Mouse (Mus musculus) bone marrow macrophage, adult 2 months (primary cell): ENCODE measurements at regions not wholly inside any gene's neighbourhood (a gene's known extent, or its start where the extent isn't known, plus 50 kb on each side); places are given as distances from the start of the nearest gene placed in this dataset.
A peak's percentile ranks its signal among the peaks of the same experiment; 100 is the strongest.
"Not testable (repeated sequence)": the region's sequence is repeated elsewhere in the genome, so short reads cannot be mapped to it uniquely, and the experiment has no call there.

Experiments
- H3K27ac ChIP-seq: 2 replicates; pipeline ENCODE4 v1.5.1; 2012; ENCODE audit warnings: low read depth, low read length; ENCODE audit not compliant: insufficient read depth
- H3K4me1 ChIP-seq: 2 replicates; pipeline ENCODE4 v1.6.1; 2012; ENCODE audit warnings: low read length; ENCODE audit not compliant: control insufficient read depth, insufficient read depth
- H3K4me3 ChIP-seq: 2 replicates; pipeline ENCODE4 v1.5.1; 2012; ENCODE audit warnings: mild to moderate bottlenecking, low read length, moderate library complexity; ENCODE audit not compliant: insufficient read depth
- CTCF ChIP-seq: IDR thresholded peaks from 2 replicates; pipeline ENCODE4 v1.5.1; 2012; ENCODE audit warnings: low read depth, mild to moderate bottlenecking, low read length, moderate library complexity
- POLR2A ChIP-seq: IDR thresholded peaks from 2 replicates; pipeline ENCODE4 v1.6.1; 2012; ENCODE audit warnings: mild to moderate bottlenecking, low read depth, low read length, borderline replicate concordance

GRCm38 (mm10) chr14:104113448-104113847, 269.2 kb upstream of the Ednrb start:
- Histone ChIP-seq H3K4me1 (no peaks in the 10 kb centered on the region), H3K27ac (no peak overlapping the region), H3K4me3 (no peak overlapping the region)
- no peak for TF ChIP-seq CTCF
- TF ChIP-seq POLR2A: no peak

- TF ChIP-seq CTCF: no peak
- no peak for TF ChIP-seq POLR2A
- Histone ChIP-seq H3K4me1 (no peaks in the 10 kb centered on the region), H3K27ac (no peak overlapping the region), H3K4me3 (no peak overlapping the region)
These were observed 242.2 kb upstream of the Ednrb start for GRCm38 (mm10) chr14:104086381-104086780.

GRCm38 (mm10) chr14:104064199-104064598, 220.0 kb upstream of the Ednrb start:
- not testable (repeated sequence) for H3K4me1 ChIP-seq, H3K27ac ChIP-seq, H3K4me3 ChIP-seq

- H3K4me1 ChIP-seq: no peaks in the 10 kb centered on the region
- TF ChIP-seq POLR2A (no peak), CTCF (no peak)
- no peak overlapping the region for H3K27ac ChIP-seq
- no peak overlapping the region for H3K4me3 ChIP-seq
These were observed 209.5 kb upstream of the Ednrb start for GRCm38 (mm10) chr14:104053697-104054096.

GRCm38 (mm10) chr14:104038628-104039325, 194.6 kb upstream of the Ednrb start:
- no peak overlapping the region for H3K4me3 ChIP-seq
- H3K27ac ChIP-seq: no peak overlapping the region
- TF ChIP-seq CTCF: peak; percentile 81
- TF ChIP-seq POLR2A: no peak
- H3K4me1 ChIP-seq: no peaks in the 10 kb centered on the region

- TF ChIP-seq POLR2A: no peak
- no peak for TF ChIP-seq CTCF
- peaks cover 6% of the 10 kb centered on the region for H3K4me1 ChIP-seq
These were observed 189.4 kb upstream of the Ednrb start for GRCm38 (mm10) chr14:104033606-104034005.

GRCm38 (mm10) chr14:104030784-104031470, 186.7 kb upstream of the Ednrb start:
- H3K4me3 ChIP-seq: no peak overlapping the region
- no peak overlapping the region for H3K27ac ChIP-seq
- H3K4me1 ChIP-seq: peaks cover 19% of the 10 kb centered on the region
- TF ChIP-seq POLR2A: no peak
- TF ChIP-seq CTCF: no peak

More at GRCm38 (mm10) chr14:104033606-104034005, 189.4 kb upstream of the Ednrb start:
- H3K4me3 ChIP-seq: no peak overlapping the region
- no peak overlapping the region for H3K27ac ChIP-seq

GRCm38 (mm10) chr14:104029668-104030530, 185.7 kb upstream of the Ednrb start:
- H3K27ac ChIP-seq: no peak overlapping the region
- TF ChIP-seq POLR2A (no peak), CTCF (no peak)
- no peak overlapping the region for H3K4me3 ChIP-seq
- H3K4me1 ChIP-seq: peaks cover 19% of the 10 kb centered on the region

- Histone ChIP-seq H3K4me3 (no peak overlapping the region), H3K27ac (no peak overlapping the region), H3K4me1 (peaks cover 19% of the 10 kb centered on the region)
- TF ChIP-seq POLR2A: no peak
These were observed 183.7 kb upstream of the Ednrb start for GRCm38 (mm10) chr14:104027900-104028285.
